Mouse (Mus musculus) ES-E14 (cell line): ENCODE results near the gene Pparg. TPM values are rescaled to one million over a fixed set of nuclear protein-coding genes. Genes with fewer than 3 reads are reported as not detected.

ENCODE experiments used
- DNase-seq: peaks from one replicate; pipeline ENCODE4 v3.0.0-alpha.2; 2013; ENCODE audit warnings: low read depth, low spot score
- H3K27ac ChIP-seq: 2 replicates; pipeline ENCODE4 v1.5.1; 2012; ENCODE audit warnings: low read depth, mild to moderate bottlenecking, low read length, moderate library complexity, mixed read lengths; ENCODE audit not compliant: poor library complexity, insufficient read depth, severe bottlenecking
- H3K36me3 ChIP-seq: 2 replicates; pipeline ENCODE4 v1.6.1; 2012; ENCODE audit warnings: mild to moderate bottlenecking, low read length, moderate library complexity, mixed read lengths; ENCODE audit not compliant: control insufficient read depth, poor library complexity, insufficient read depth, severe bottlenecking
- H3K4me1 ChIP-seq, 2 experiments: fragments of 150-350 bp in 1 of 2; sonication (generic) in 1 of 2; 2 replicates each; pipeline ENCODE4 v1.6.1; 2012; ENCODE audit warnings: low read length in 2 of 2, mild to moderate bottlenecking in 1 of 2, mixed read lengths in 1 of 2; ENCODE audit not compliant: control insufficient read depth in 2 of 2, insufficient read depth in 2 of 2, poor library complexity in 1 of 2
- H3K4me3 ChIP-seq, 2 experiments: fragments of 150-350 bp in 1 of 2; sonication (generic) in 1 of 2; 2 replicates each; pipeline ENCODE4 v1.5.1; 2012; ENCODE audit warnings: low read length in 2 of 2, low read depth in 1 of 2, mild to moderate bottlenecking in 1 of 2, mixed read lengths in 1 of 2; ENCODE audit not compliant: insufficient read depth in 1 of 2, poor library complexity in 1 of 2, severe bottlenecking in 1 of 2
- H3K9ac ChIP-seq: 2 replicates; pipeline ENCODE4 v1.6.1; 2012; ENCODE audit warnings: low read depth, mild to moderate bottlenecking, low read length, mixed read lengths; ENCODE audit not compliant: poor library complexity, insufficient read depth, severe bottlenecking
- H3K9me3 ChIP-seq: fragments of 150-350 bp; sonication (generic); 2 replicates; pipeline ENCODE4 v1.6.1; 2012; ENCODE audit warnings: low read depth, mild to moderate bottlenecking, low read length; ENCODE audit not compliant: control insufficient read depth, insufficient read depth
- CHD2 ChIP-seq: IDR thresholded peaks from 2 replicates; pipeline ENCODE4 v1.6.1; 2014; ENCODE audit warnings: mild to moderate bottlenecking, low read depth, low read length, inconsistent platforms
- HCFC1 ChIP-seq: IDR thresholded peaks from 2 replicates; pipeline ENCODE4 v1.6.1; 2012; ENCODE audit warnings: low read length, inconsistent platforms, borderline replicate concordance; ENCODE audit not compliant: insufficient read depth
- MAFK ChIP-seq: IDR thresholded peaks from 2 replicates; pipeline ENCODE4 v1.6.1; 2014; ENCODE audit warnings: mild to moderate bottlenecking, low read depth, low read length, inconsistent platforms; ENCODE audit not compliant: insufficient read depth
- ZC3H11A ChIP-seq: IDR thresholded peaks from 2 replicates; pipeline ENCODE4 v1.6.1; 2012; ENCODE audit warnings: low read depth, mild to moderate bottlenecking, inconsistent platforms, low read length, borderline replicate concordance
- ZNF384 ChIP-seq: IDR thresholded peaks from 2 replicates; pipeline ENCODE4 v1.6.1; 2012; ENCODE audit warnings: low read depth, low read length, inconsistent platforms
- in situ Hi-C, 2 experiments: fragments of 600-800 bp; cut with MboI; formaldehyde crosslinking; loops; one replicate each; pipeline ENCODE4 v1.15.1; 2025; ENCODE audit warnings: low sequenced_read_pairs in 2 of 2, inconsistent platforms in 1 of 2; ENCODE audit not compliant: unreplicated experiment in 2 of 2
- total RNA-seq: library from RNA; depleted of rRNA; stranded (reverse); fragments of 300-350 nt; gene quantifications from 2 replicates; pipeline ENCODE4 v1.2.3, GENCODE M21; 2012

Gene Pparg
- total RNA-seq, 1 experiment, result 0.85 TPM

- no peak overlapping the region for H3K27ac ChIP-seq
- peaks cover 0 to 2% of the 10 kb centered on the region in 2 experiments; a peak in 1 of 4 replicates for H3K4me1 ChIP-seq
- in situ Hi-C loops, result no loop called here
- H3K4me3 ChIP-seq, result no peak overlapping the region
- H3K36me3 ChIP-seq, result no peaks in the 10 kb centered on the region
- no peaks in the 10 kb centered on the region for H3K9me3 ChIP-seq
- TF ChIP-seq HCFC1 (no peak), ZNF384 (no peak), ZC3H11A (no peak), MAFK (no peak), CHD2 (no peak)
- DNase-seq, result no peak
- no peak overlapping the region for H3K9ac ChIP-seq
These were observed 163.8 kb downstream of the Pparg start for GRCm38 (mm10) chr6:115524449-115524990.

GRCm38 (mm10) chr6:115527418-115527817 is 166.7 kb downstream of the Pparg start:
- no peak for TF ChIP-seq HCFC1
- no peak for TF ChIP-seq ZC3H11A
- no peak for TF ChIP-seq CHD2
- TF ChIP-seq ZNF384, result no peak
- no peak for TF ChIP-seq MAFK
- no peak for DNase-seq
- no peaks in the 10 kb centered on the region for H3K9me3 ChIP-seq
- no peak overlapping the region for H3K4me3 ChIP-seq
- H3K36me3 ChIP-seq, result no peaks in the 10 kb centered on the region
- no peak overlapping the region for H3K9ac ChIP-seq
- in situ Hi-C loops, result no loop called here
- peaks cover 0 to 2% of the 10 kb centered on the region in 2 experiments; a peak in 1 of 4 replicates for H3K4me1 ChIP-seq
- no peak overlapping the region for H3K27ac ChIP-seq

GRCm38 (mm10) chr6:115528372-115528771 is 167.6 kb downstream of the Pparg start:
- in situ Hi-C loops, result no loop called here
- TF ChIP-seq MAFK (no peak), ZNF384 (no peak), CHD2 (no peak), HCFC1 (no peak), ZC3H11A (no peak)
- no peaks in the 10 kb centered on the region for H3K9me3 ChIP-seq

GRCm38 (mm10) chr6:115534617-115535016 is 173.9 kb downstream of the Pparg start:
- no peak overlapping the region for H3K27ac ChIP-seq
- in situ Hi-C loops, result loop anchor here in 1 of 2 experiments (5.0 kb wide), 1 partner anchor 307 kb away; the partner anchor contains the start of gene Gm17482
- no peak for DNase-seq
- no peaks in the 10 kb centered on the region for H3K9me3 ChIP-seq
- TF ChIP-seq MAFK (no peak), ZC3H11A (no peak), HCFC1 (no peak), ZNF384 (no peak), CHD2 (no peak)
- no peak overlapping the region for H3K4me3 ChIP-seq
- no peaks in the 10 kb centered on the region for H3K36me3 ChIP-seq
- no peak overlapping the region for H3K9ac ChIP-seq
- H3K4me1 ChIP-seq, result peaks cover 0 to 2% of the 10 kb centered on the region in 2 experiments; a peak in 2 of 4 replicates

More at GRCm38 (mm10) chr6:115528372-115528771, 167.6 kb downstream of the Pparg start:
- no peak for DNase-seq
- Histone ChIP-seq H3K9ac (no peak overlapping the region), H3K4me1 (peaks cover 0 to 2% of the 10 kb centered on the region in 2 experiments; a peak in 1 of 4 replicates), H3K36me3 (no peaks in the 10 kb centered on the region), H3K27ac (no peak overlapping the region), H3K4me3 (no peak overlapping the region)
